Mouse (Mus musculus) spleen, adult 12 weeks (tissue): ENCODE measurements around the gene Ermp1.
A peak's percentile ranks its signal among the peaks of the same experiment; 100 is the strongest.

Experiments used
- DNase-seq: peaks from one replicate; pipeline ENCODE4 v3.0.0; 2022; ENCODE audit warnings: low spot score

Gene Ermp1

DNA sequence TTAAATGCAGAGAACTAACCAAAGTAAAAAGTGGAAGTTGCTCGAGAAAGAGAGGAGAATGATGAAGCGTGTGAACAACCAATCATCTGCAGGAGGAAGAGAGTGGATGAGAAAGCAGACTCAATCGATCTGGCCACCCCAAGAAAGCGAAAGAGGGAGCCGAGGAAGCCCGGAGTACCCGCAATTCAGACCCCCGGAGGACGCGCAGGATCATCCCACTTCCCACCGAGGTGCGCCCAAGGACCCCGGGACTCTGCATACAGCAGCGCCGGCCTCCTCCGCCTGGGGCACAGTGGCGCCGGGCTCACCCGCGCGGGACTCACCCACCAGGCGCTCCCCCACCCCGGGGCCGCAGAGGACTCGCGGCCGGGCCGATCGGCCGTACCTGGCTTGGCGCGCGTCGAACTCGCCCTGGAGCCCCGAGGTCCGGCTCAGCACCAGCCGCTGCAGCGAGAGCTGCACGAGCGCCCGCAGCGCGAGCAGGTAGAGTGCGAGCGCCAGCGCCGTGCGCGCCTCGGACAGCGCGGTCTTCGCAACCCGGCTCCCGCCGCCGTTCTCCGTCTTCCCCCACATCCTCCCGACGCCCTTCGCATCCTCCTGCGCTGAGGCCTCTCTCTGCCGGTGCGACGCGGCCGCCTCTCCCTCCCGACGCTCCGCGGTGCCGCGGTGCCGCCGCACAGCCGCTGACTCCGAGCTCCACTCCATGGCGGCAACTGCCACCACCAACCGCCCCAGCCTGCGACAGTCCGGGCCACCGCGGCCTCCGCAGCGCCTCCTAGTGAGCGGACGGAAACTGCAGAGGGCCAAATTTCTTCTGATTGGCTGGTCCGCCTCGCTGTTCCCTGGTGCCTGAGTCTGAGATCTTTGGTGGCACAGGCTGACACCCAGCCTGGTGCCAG is at the start of gene Ermp1:
Gene Ermp1 (minus strand): TSS at position 765 of the 899 bp plus-strand sequence.
- peak; percentile 95 for DNase-seq

DNA sequence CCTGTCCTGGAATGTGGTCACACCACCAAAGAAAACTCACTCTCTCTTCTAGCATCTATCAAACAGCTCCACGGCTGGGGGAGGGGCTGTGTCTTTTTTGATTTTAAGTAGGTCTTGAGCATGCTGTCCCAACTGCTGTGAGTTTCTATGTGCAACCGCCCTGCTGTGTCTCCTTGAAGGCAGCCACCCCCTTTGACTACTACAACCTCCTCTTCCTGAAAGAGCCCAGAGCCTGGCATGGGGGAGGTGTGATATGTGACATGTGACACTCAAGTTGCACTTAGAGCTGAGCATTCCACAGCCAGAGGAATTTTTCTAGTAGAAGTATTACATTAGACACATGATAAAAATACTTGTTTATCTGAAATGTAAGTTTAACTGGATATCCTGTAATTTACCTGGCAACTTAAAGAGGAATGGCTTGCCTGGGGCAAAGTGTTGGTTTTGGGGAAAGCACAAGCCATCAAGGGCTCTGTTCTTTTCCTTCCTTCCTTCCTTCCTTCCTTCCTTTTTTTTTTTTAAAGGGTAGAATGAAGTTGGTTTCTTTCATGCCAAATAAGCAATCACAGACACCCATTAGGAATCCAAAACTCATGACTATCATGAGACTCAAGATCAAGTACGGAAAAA is 49.1 kb upstream of the Ermp1 start, which contains the start of gene Mlana:
Gene Mlana (plus strand): TSS at position 580 of the 630 bp plus-strand sequence.
- no peak for DNase-seq

DNA sequence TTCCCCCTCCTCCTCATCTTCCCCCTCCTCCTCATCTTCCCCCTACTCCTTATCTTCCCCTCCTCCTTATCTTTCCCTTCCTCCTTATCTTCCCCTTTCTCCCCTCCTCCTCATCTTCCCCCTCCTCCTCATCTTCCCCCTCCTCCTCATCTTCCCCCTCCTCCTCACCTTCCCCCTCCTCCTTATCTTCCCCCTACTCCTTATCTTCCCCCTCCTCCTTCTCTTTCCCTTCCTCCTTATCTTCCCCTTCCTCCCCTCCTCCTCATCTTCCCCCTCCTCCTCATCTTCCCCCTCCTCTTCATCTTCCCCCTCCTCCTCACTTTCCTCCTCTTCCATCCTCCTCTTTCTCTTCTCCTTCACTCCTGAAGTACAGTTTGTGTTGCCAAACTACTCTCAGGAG is 48.6 kb upstream of the Ermp1 start:
- DNase-seq, result no peak

DNA sequence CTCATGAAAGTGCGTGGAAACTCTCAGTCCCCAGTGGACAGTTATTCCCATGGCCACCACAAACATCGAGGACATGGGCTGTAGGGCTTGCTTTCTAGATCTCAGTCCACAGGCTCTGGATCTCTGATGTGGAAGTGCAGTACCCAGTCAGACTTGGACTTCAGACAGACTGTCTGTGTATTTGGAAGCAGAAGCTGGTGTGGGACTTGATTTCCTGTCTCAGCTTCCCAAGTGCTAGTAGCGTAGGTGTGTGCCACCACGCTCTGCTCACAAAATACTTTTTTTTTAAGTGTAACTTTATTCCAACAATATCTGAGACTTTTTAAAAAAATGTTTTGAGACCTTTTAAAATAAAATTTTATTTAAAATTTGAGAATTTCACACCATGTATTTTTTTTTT is 48.1 kb upstream of the Ermp1 start:
- DNase-seq, result no peak

DNA sequence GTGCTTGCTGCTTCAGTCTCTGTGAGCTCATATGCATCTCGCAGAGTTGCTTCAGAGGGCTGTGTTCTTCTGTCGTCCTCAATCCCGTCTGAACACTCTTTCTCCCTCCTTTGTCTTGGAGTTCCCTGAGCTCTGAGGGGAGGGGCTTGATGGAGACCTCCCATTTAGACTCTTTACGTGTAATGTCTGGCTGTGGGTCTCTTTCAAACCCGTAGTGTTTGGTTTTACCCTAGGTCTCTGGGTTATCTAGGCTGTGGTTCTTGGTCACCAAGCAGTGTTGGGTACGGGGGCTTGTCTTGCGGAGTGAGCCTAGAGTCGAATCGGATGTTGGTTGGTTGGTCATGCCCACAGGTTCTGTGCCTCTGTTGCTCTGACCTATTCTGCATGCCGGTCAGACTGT is 46.9 kb upstream of the Ermp1 start:
- no peak for DNase-seq

DNA sequence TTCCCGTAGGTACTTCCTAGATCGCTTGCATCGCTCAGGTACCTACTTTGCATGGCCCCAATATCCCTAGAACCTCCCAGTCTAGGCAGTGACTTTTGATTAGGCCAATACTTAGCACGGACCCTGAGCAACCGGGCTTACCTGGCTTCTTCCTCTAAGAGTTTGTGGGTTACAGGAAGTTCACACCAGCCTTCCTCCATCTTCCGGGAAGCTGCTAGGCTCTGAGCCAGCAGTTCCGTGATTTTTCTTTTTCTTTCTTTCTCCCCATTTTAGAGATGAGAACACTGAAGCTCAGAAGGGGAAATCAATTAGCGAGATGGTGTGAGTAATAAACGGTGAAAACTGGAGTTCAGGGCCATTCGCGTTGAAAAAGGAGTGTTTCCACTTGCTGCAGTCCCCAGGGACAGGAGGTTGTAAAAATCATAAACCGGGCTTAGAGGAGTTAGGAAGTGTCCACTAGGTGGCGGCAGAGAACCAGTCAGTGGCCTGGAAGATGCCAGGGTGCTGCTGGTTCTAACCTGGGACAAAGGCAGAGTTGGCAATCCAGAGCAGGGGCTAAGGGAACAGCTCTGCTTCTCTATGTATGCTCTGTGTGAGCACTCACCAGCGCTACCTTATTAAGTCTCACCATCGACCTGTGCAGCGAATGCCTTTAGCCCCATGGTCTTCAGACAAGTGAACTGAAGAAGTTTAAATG is 35.8 kb upstream of the Ermp1 start:
- DNase-seq, result peak; percentile 54

DNA sequence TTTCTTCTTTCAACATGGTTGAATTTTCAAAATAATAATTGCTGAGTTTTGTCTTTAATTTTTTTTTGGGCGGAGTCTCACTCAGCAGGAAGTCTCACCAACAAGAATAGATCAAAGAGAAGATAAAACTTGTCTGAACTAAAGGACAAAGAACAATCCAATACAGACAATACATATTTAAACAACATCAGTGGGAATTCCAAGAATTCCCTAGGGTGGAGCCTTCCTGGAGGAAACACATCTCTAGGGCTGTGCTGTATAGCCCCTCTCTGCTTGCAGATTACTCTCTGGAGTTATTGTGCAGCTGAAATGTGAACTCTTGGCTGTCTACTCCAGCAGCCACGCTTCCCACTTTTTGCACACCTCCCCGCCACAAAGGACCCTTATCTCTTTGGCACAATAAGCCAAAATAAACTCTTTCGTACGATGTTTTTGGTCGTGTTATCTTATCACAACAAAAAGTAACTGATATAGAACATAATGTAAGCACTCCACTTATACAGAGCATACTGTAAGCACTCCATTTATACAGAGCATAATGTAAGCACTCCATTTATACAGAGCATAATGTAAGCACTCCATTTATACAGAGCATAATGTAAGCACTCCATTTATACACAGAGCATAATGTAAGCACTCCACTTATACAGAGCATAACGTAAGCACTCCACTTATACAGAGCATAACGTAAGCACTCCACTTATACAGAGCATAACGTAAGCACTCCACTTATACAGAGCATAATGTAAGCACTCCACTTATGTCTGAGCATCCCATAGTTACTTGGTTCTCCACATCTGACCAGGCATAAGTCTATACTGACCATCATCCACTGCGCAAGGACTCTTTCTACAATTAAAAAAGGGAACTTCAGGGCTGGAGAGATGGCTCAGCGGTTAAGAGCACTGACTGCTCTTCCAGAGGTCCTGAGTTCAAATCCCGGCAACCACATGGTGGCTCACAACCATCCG is 32.3 kb upstream of the Ermp1 start:
- no peak for DNase-seq

DNA sequence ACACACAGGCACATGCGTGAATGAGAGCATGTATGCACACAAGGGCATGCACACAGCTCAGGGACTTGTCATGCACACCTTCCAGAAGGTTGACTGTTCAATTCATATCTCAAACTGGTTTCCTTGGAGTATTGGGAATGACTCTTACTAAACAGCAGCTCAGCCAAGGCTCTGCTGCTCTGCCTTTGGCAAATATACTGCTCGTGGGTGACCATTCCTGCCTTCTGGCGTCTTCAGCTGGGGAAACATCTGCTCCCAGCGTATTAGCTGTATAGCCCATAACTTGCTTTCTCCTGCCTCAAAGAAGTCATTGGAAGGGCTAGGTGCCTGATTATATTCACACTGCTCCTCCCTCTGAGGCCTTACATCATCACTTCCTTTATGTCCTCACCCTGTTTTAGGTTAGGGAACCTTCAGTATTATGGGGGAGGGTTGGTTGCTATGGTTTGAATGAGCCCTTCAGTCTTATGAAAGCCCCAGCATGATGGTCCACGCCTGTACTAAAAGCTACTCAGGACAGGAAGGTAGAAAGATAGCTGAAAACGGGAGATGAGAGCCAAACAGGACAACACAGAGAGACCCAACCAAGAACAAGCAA is 30.1 kb upstream of the Ermp1 start:
- no peak for DNase-seq

DNA sequence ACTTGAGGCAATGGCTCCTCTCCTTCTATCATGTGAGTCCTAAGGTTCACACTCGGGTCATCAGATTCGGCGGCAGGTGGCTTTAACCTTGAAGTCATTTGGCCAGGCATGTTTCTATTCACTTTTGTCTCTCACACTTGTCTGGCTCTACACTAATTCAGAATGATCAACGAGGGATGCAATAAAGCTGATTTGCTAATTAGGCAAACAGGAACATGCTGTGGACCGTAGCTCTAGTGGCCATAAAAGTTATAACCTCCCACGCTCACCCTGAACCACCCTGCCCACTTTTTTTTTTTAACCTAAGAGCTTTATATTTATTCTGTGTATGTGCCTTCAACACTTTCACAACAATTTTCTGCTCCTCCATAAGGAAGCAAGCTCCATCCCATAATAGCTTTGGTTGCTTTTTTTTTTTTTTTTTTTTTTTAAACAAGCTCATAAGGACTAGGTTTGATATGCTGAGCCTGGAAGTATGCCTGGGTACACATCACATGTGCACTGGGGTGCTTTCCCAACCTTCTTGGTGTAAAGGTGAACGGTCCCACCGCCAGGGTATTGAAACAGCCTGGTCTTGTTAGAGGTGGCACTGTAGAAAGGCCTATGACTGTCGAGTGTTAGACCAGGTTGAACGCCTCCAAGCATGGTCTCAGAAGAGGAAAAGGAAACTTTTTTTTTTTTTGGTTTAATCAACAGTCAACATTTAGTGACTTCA is 28.4 kb upstream of the Ermp1 start:
- no peak for DNase-seq

DNA sequence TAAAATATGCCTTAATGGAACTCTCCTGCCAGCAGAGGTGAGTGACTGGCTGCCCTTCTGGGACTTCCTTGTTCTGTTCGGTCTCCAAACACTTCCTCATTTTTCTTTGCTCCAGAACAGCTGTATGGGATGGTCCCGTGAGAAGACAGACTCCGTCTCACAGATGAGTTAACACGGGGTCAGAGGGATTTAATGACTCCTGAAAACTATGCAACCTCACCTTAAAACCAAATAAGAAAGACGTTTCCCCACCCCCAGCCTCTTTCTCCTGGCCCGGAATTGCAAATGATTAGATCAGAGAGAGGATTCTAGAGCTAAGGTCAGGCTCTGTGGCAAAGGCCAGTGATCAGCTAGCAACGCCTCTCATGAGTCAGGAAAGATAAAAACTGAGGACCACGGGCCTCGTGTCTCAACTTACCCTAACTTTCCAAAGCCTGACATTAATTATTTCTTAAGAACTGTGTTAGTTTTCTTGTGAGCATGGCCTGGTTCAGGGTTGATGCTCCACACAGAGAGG is 27.4 kb upstream of the Ermp1 start:
- no peak for DNase-seq

DNA sequence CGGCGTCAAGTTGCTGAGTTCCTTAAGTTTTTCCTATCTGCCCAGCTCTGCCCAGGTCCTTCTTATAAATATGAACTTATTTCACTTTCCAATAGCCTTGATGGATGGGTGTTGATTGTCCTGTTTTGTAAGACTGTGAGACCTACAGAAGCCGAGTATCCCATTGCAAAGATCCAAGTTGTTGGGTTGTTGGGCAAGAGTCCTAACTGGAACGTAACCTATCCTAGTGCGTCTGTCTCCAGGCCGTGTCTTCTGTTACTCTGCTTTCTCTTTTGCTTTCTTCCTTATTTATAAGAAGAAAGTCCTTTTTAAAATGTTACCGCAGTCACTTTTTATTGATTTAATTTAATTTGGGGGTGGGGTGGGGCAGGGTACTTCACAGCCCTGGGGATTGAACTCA is 26.7 kb upstream of the Ermp1 start:
- no peak for DNase-seq

DNA sequence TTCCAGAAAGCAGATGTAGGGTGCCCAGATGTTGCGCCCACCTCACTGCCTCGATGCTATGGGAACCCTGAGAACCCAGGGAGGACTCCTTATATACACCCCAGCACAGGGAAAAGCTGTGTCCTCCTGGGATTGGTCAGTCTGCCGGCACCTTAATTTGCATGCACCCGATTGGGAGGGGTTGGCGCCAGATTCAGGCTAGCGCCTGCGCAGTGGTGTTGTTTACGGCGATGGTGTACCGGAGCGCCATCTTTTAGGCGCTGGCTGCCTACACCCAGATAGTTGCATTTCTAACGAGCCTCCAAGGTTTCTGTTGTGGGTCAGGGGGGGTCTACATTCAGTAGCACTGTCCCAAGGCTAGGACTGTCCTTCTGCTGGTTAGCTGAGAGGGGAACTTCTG is 24.4 kb upstream of the Ermp1 start:
- no peak for DNase-seq

DNA sequence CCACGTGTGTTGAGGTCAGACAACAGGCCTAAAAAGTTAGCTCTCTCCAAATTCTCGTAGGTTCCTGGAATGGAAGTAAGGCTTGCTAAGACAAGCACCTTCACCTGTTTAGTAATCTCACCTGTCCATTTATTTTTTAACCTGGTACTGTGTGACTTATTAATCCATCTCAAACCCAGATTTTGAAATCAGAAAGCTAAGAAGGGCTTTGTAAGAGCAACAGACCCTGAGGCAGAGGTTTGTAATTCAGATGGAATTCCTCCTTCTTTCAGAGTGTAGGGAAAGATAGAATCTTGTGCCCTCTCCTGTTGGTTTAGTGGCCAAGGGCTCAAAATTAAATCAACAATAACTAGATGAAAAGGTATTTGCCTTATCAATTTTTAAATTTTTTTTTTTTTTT is 22.9 kb upstream of the Ermp1 start:
- no peak for DNase-seq

DNA sequence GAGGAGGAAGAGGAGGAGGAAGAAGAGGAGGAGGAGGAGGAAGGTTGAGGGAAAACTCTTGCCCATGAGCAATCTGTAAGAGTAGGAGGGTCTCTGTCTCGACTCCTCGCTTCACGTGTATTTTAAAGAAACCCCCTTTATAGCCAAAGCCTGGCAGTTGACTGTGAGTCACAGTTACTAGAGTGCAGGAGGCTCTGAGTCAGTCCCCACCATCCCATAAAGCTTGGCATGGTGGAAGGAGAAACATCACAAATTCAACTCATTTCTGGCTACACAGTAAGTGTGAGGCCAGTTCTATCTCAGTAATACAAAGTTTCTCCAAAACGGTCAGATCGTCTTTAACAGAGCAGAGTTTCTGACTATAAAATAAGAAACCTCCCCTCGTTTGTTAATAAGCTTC is 22.0 kb upstream of the Ermp1 start:
- no peak for DNase-seq

DNA sequence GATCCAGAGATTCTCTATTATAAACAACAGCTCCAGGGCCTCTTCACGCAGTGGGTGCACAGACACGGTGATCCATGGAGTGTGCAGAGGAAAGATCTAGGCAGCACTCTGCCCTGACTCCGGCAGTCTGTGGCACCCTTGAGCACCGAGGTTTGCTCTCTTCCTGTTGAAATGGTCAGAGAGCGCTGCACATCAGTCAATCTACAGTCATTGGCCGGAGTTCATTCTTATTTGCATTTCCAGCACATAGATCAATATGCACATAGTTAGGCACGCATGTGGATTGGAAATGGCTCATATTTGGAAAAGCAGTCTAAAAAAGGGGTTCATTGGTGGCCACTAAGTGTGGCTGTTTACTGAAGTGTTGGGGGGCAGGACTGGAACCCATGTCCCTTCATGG is 19.9 kb upstream of the Ermp1 start:
- DNase-seq, result no peak

DNA sequence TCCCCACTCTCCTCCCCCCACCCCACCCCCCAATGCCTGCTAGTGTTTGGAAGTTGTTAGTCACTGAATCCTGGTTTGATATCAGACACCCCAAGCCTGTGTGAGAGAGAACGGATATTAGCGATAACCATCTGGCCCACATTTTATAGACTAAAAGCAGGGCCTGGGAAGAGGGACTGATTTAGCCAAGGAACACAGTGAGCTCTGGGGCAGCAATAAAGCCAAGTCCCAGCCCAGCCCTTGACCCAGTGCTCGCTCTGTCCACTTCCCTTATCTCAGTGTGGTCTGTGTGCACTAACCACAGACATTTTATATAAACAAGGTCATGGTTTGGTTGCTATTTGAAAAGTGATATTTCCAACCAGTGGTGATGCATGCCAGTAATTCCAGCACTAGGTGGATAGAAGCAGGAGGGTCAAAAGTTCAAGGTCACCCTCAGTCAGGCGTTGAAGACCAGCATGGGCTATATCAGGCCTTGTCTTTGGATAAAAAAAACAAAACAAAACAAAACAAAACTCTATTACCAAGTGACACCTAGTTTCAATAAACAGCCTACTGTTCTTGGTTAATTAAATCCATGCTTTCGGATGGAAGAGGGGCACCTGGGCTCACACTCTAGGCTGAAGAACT is 18.9 kb upstream of the Ermp1 start:
- DNase-seq, result no peak

DNA sequence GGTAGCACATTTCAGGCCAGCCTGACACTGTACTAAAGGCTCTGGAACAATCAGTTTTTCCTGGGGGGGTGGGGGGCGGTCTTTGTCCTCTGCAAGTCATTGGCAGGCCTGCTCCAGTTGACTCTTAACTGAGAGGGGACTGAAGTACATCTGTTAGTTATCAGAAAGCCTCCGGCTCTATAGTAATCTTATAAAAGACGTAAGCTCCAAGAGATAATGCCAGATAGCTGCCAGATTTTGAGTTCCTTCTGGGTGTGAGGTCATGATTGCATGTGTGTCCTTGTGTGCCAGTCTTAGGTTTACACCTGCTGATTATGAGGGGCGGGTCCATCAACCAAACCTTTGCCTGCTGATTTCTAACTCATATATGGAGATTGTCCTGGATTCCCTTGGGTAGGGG is 17.9 kb upstream of the Ermp1 start:
- DNase-seq, result no peak

DNA sequence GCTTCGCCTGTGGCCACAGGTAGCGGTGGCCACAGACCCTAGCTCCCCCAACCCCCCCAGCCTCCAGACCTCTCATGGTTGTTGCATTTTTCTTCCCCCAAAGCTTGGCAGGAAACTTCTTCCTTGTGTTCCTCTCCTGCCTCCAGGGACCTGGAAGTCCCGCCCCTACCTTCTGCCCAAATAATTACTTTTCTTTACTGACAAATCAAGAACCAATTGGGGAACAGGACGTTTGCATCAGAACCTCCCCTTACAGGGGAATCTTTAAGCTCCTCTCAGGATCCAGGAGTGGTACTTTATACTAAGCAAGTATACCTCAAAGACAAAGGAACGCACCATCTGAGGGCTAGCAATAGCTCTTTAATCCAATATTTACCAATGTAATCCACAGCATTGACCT is 16.7 kb upstream of the Ermp1 start:
- no peak for DNase-seq

DNA sequence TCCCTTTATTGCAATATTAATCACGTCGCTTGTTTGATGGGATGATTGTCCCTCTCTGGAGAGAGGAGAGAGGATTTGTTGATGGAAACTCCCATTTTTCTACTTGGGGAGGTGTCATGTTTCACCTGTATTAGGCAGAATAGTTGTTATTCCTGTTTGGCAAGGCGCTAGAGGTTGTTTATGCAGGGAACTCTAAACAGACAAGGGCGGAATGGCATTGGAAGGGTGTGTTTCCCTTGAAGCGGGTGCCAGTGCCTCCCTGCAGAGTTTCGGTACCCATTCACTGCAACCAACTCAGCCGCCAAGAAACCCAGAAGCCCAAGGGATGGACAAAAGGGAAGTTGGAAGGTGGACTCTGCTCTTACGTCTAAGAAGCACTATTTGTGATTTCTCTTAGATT is 15.6 kb upstream of the Ermp1 start:
- no peak for DNase-seq

DNA sequence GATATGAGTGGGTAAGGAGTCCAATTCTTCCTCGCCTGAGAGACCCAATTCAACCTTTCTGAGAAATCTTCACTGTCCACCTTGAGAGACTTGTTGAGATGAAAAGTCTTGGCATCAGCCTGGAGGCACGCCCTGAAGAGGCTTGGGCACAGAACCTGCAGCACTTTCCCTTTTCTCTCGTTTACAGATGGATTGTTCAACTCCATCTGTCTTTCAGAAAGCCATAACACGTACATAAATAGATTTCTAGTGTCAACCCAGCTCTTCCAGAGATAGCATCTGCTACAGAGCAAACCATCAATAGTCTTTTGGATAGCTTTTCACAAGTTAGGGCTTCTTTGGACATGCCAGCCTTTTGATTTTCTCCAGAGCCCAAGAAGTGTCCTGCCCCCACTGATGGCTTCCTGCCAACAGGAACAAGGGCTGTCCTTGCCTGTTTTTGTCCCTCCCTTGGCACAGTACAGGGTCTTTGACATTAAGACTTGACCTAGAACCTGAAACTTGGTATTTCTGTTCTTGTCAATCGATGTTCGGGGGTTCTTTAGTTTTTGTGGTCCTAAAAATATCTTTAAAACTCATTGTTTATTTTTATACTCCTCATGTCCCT is 13.9 kb upstream of the Ermp1 start:
- DNase-seq, result no peak
